Mouse (Mus musculus): ENCODE results near the gene Gan. TPM values are rescaled to one million over a fixed set of nuclear protein-coding genes. Genes with fewer than 3 reads are reported as not detected.

Gene Gan
- polyA plus RNA-seq, 2 experiments = 3.6 to 7.6 TPM

- no peaks in the 10 kb centered on the region for H3K9me3 ChIP-seq (ENCODE audit: control insufficient read depth, low read length)
- DNase-seq (ENCODE audit: low spot score) = no peak
- no peak overlapping the region for H3K9ac ChIP-seq (ENCODE audit: low read depth, low read length, severe bottlenecking)
- no peaks in the 10 kb centered on the region for H3K4me1 ChIP-seq (ENCODE audit: control insufficient read depth, insufficient read depth, low read length)
- no peak overlapping the region for H3K27ac ChIP-seq (replicated peaks; ENCODE audit: low read depth, low read length)
- TF ChIP-seq POLR2A (IDR thresholded peaks at IDR 0.05; ENCODE audit: borderline replicate concordance, extremely low read depth, insufficient read depth, insufficient read length) = no peak
- H3K4me2 ChIP-seq (replicated peaks; ENCODE audit: low read depth, low read length, severe bottlenecking) = no peak overlapping the region
- no peaks in the 10 kb centered on the region for H3K36me3 ChIP-seq (ENCODE audit: control insufficient read depth, insufficient read depth, low read length)
- no peak for ATAC-seq (ENCODE audit: low FRiP score, low read depth)
- no peaks in the 10 kb centered on the region for H3K27me3 ChIP-seq (ENCODE audit: control insufficient read depth, insufficient read depth, low read length)
- no peak overlapping the region for H3K4me3 ChIP-seq (replicated peaks; ENCODE audit: low read length)
- 68% methylated on average over 5 of the region's 5 CpGs for WGBS
Measured at GRCm38 (mm10) chr8:117240326-117240725, 82.4 kb downstream of the Gan start.

GRCm38 (mm10) chr8:117240841-117241494, 83.0 kb downstream of the Gan start:
- 74% methylated on average over 5 of the region's 5 CpGs for WGBS
- H3K27ac ChIP-seq (replicated peaks; ENCODE audit: low read depth, low read length) = no peak overlapping the region
- no peaks in the 10 kb centered on the region for H3K4me1 ChIP-seq (ENCODE audit: control insufficient read depth, insufficient read depth, low read length)
- no peak overlapping the region for H3K4me2 ChIP-seq (replicated peaks; ENCODE audit: low read depth, low read length, severe bottlenecking)
- DNase-seq (ENCODE audit: low spot score) = no peak
- no peak for TF ChIP-seq POLR2A (IDR thresholded peaks at IDR 0.05; ENCODE audit: borderline replicate concordance, extremely low read depth, insufficient read depth, insufficient read length)
- H3K36me3 ChIP-seq (ENCODE audit: control insufficient read depth, insufficient read depth, low read length) = no peaks in the 10 kb centered on the region
- no peak overlapping the region for H3K4me3 ChIP-seq (replicated peaks; ENCODE audit: low read length)
- no peaks in the 10 kb centered on the region for H3K27me3 ChIP-seq (ENCODE audit: control insufficient read depth, insufficient read depth, low read length)
- no peak overlapping the region for H3K9ac ChIP-seq (ENCODE audit: low read depth, low read length, severe bottlenecking)
- H3K9me3 ChIP-seq (ENCODE audit: control insufficient read depth, low read length) = no peaks in the 10 kb centered on the region
- no peak for ATAC-seq (ENCODE audit: low FRiP score, low read depth)

GRCm38 (mm10) chr8:117241848-117242247, 83.9 kb downstream of the Gan start:
- H3K4me3 ChIP-seq (replicated peaks; ENCODE audit: low read length) = no peak overlapping the region
- H3K36me3 ChIP-seq (ENCODE audit: control insufficient read depth, insufficient read depth, low read length) = no peaks in the 10 kb centered on the region
- no peak overlapping the region for H3K27ac ChIP-seq (replicated peaks; ENCODE audit: low read depth, low read length)
- 50% methylated on average over 3 of the region's 3 CpGs for WGBS
- TF ChIP-seq POLR2A (IDR thresholded peaks at IDR 0.05; ENCODE audit: borderline replicate concordance, extremely low read depth, insufficient read depth, insufficient read length) = no peak
- H3K27me3 ChIP-seq (ENCODE audit: control insufficient read depth, insufficient read depth, low read length) = no peaks in the 10 kb centered on the region
- no peaks in the 10 kb centered on the region for H3K9me3 ChIP-seq (ENCODE audit: control insufficient read depth, low read length)
- H3K4me1 ChIP-seq (ENCODE audit: control insufficient read depth, insufficient read depth, low read length) = no peaks in the 10 kb centered on the region
- no peak for DNase-seq (ENCODE audit: low spot score)
- H3K9ac ChIP-seq (ENCODE audit: low read depth, low read length, severe bottlenecking) = no peak overlapping the region
- no peak for ATAC-seq (ENCODE audit: low FRiP score, low read depth)
- H3K4me2 ChIP-seq (replicated peaks; ENCODE audit: low read depth, low read length, severe bottlenecking) = no peak overlapping the region

- Histone ChIP-seq H3K4me1 (ENCODE audit: control insufficient read depth, insufficient read depth, low read length) (no peaks in the 10 kb centered on the region), H3K27me3 (ENCODE audit: control insufficient read depth, insufficient read depth, low read length) (no peaks in the 10 kb centered on the region), H3K4me3 (replicated peaks; ENCODE audit: low read length) (no peak overlapping the region), H3K9ac (ENCODE audit: low read depth, low read length, severe bottlenecking) (no peak overlapping the region), H3K9me3 (ENCODE audit: control insufficient read depth, low read length) (no peaks in the 10 kb centered on the region), H3K27ac (replicated peaks; ENCODE audit: low read depth, low read length) (no peak overlapping the region), H3K36me3 (ENCODE audit: control insufficient read depth, insufficient read depth, low read length) (no peaks in the 10 kb centered on the region), H3K4me2 (replicated peaks; ENCODE audit: low read depth, low read length, severe bottlenecking) (no peak overlapping the region)
- TF ChIP-seq POLR2A (IDR thresholded peaks at IDR 0.05; ENCODE audit: borderline replicate concordance, extremely low read depth, insufficient read depth, insufficient read length) = no peak
- DNase-seq (ENCODE audit: low spot score) = no peak
- WGBS = 79% methylated on average over 6 of the region's 6 CpGs
- ATAC-seq (ENCODE audit: low FRiP score, low read depth) = no peak
Measured at GRCm38 (mm10) chr8:117242286-117242685, 84.4 kb downstream of the Gan start.

- DNase-seq (ENCODE audit: low spot score) (no peak), ATAC-seq (ENCODE audit: low FRiP score, low read depth) (no peak)
- Histone ChIP-seq H3K4me1 (ENCODE audit: control insufficient read depth, insufficient read depth, low read length) (no peaks in the 10 kb centered on the region), H3K9me3 (ENCODE audit: control insufficient read depth, low read length) (no peaks in the 10 kb centered on the region), H3K27ac (replicated peaks; ENCODE audit: low read depth, low read length) (no peak overlapping the region), H3K9ac (ENCODE audit: low read depth, low read length, severe bottlenecking) (no peak overlapping the region), H3K27me3 (ENCODE audit: control insufficient read depth, insufficient read depth, low read length) (no peaks in the 10 kb centered on the region), H3K4me3 (replicated peaks; ENCODE audit: low read length) (no peak overlapping the region), H3K36me3 (ENCODE audit: control insufficient read depth, insufficient read depth, low read length) (no peaks in the 10 kb centered on the region), H3K4me2 (replicated peaks; ENCODE audit: low read depth, low read length, severe bottlenecking) (no peak overlapping the region)
- no peak for TF ChIP-seq POLR2A (IDR thresholded peaks at IDR 0.05; ENCODE audit: borderline replicate concordance, extremely low read depth, insufficient read depth, insufficient read length)
- 53% methylated on average over 5 of the region's 6 CpGs for WGBS
Measured at GRCm38 (mm10) chr8:117244601-117245000, 86.7 kb downstream of the Gan start.

All from limb, embryonic 14.5 days (tissue).